Mouse (Mus musculus): ENCODE measurements at regions not wholly inside any gene's neighbourhood (a gene's known extent, or its start where the extent isn't known, plus 50 kb on each side); places are given as distances from the start of the nearest gene placed in this dataset.

- no peak for TF ChIP-seq CTCF (IDR thresholded peaks at IDR 0.05; ENCODE audit: control insufficient read depth, insufficient read depth, insufficient replicate concordance, low read depth, low read length)
- TF ChIP-seq POLR2A (IDR thresholded peaks at IDR 0.05; ENCODE audit: control insufficient read depth, low read depth, low read length) = no peak
Observed at GRCm38 (mm10) chr14:100728433-100728832, 444.0 kb upstream of the Klf12 start.

Data from testis, adult 2 months (tissue).